Mouse (Mus musculus) stomach, postnatal 0 days (tissue): ENCODE data around the gene Nfasc.

Experiments
- CTCF ChIP-seq: IDR thresholded peaks from 2 replicates; pipeline ENCODE4 v1.5.1; 2016; ENCODE audit warnings: antibody characterized with exemption, low read depth, mild to moderate bottlenecking, moderate library complexity
- EP300 ChIP-seq: optimal IDR thresholded peaks from 2 replicates; pipeline ENCODE3; 2016; ENCODE audit warnings: antibody characterized with exemption

DNA sequence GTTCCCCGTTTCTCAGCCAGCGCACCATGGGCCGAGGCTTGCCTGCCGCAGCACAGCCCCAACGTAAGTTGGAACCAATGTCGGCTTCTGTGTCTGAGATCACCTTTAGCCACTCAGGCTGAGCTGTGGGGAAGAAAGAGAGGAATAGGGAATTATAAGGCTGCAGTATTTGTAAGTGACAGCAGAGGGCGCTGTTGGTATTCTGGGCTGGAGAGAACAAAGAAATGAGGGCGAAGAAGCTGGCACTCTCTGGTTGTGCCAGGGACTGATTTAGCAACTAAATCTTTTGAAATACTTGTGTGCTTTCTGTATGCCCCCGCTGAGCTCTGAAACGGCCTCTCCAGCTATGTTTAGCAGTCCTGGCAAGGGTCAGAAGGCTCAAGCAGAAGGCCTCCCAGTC is 215.8 kb downstream of the Nfasc start:
- TF ChIP-seq CTCF: peak; percentile 94
- no peak for TF ChIP-seq EP300
